Mouse (Mus musculus) small intestine, adult 2 months (tissue): ENCODE measurements around the gene Eef1akmt2.

Source experiments
- CTCF ChIP-seq: fragments of 200-500 bp; IDR thresholded peaks from 2 replicates; pipeline ENCODE4 v1.5.1; 2012; ENCODE audit warnings: low read depth, mild to moderate bottlenecking, control low read depth, inconsistent platforms, low read length, moderate library complexity, mixed read lengths; ENCODE audit not compliant: insufficient replicate concordance, insufficient read length; ENCODE audit errors: extremely low read depth
- POLR2A ChIP-seq: fragments of 200-500 bp; IDR thresholded peaks from 2 replicates; pipeline ENCODE4 v1.6.1; 2012; ENCODE audit warnings: low read depth, mild to moderate bottlenecking, control low read depth, inconsistent platforms, low read length, moderate library complexity

DNA sequence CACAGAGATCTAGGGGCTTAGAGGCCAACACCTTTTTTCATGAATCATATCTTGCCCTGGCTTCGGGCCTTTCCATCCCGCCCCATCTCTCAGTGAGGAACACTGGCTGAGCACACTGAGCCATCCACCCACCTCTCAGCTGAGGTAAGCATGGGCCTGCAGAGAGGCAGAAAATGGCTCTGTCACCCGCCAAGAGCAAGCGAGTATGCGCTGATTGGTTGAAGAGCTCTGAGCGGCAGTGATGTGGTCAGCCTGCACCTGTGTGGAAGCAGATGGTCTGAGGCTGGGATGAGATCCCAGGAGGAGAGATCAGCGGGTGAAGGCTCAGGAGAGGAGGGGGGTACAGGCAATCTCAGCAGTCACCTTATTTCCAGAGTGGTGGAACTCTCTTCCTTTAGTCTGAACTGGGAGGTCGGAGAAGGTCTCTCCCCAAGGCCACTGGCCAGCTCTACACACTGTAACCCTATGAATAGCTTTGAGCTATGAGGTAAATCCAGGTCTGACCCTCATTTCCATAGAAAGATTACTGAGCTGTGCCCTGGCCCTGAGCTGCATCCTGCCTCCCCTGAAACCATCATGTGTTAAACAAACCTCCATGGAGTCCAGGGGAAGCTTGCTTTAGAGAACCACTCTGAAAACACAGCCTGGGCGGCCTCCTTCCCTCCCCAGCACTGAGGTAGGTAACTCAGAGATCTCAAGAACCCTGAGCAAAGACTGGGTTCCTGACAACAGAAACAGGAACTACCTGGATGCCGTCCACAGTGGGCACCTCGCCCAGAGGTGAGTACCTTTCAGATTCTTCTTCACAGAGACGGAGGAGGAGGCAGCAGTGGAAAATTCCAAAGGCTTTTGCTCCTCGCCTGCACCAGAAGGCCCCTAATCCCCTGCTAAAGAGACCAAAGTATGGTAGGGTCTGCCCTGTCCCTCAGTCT lies 45.3 kb downstream of the Eef1akmt2 start:
- TF ChIP-seq CTCF: no peak
- TF ChIP-seq POLR2A: no peak
